Mouse (Mus musculus) layer of hippocampus, adult 6 months (tissue): Measurements from ENCODE around the gene Gm21828. TPM values are rescaled to one million over a fixed set of nuclear protein-coding genes. Genes with fewer than 3 reads are reported as not detected.

Experiments
- long read RNA-seq, 2 experiments: library from polyadenylated mRNA; unstranded; transcript quantifications; one replicate each; pipeline ENCODE4 v2.0.0; 2019 to 2020
- polyA plus RNA-seq: library from polyadenylated mRNA; unstranded; fragments of <200 nt; fragmentation: Nextera tagmentation; gene quantifications from 2 replicates; pipeline ENCODE4 v1.2.3, GENCODE M21; 2021

Gene Gm21828
- polyA plus RNA-seq, result not detected in 2 replicates
- long read RNA-seq, experiment 1, result 0 reads
- long read RNA-seq, experiment 2, result 0 reads

GRCm38 (mm10) chrY:13223828-13224227 is at the start of gene Gm21828:
Gene Gm21828, minus strand, starts transcription at chrY:13223928.

GRCm38 (mm10) chrY:13252091-13252490 is 28.4 kb upstream of the Gm21828 start, which contains the start of the genes Gm21440 and Gm21454:
Gene Gm21440, plus strand, starts transcription at chrY:13252391.
Gene Gm21454, plus strand, starts transcription at chrY:13252442.

Other genes with a start within 250 kb of the Gm21828 start
- gene Gm20807, start 181.0 kb downstream of the Gm21828 start, polyA plus RNA-seq, result not detected in 2 replicates
- not detected in 2 replicates for gene Gm21891, start 90.4 kb downstream of the Gm21828 start, polyA plus RNA-seq
- gene Gm21425, start 62.0 kb downstream of the Gm21828 start, polyA plus RNA-seq, result not detected in 2 replicates
- not detected in 2 replicates for gene Gm21440, start 28.5 kb upstream of the Gm21828 start, polyA plus RNA-seq
- not detected in 2 replicates for gene Gm21454, start 28.5 kb upstream of the Gm21828 start, polyA plus RNA-seq
- gene Gm21725, start 125.1 kb upstream of the Gm21828 start, polyA plus RNA-seq, result not detected in 2 replicates
- gene Gm21866, start 241.7 kb upstream of the Gm21828 start, polyA plus RNA-seq, result not detected in 2 replicates